In genomic region chr8:94392147-94392546, GRCm38 (mm10) we compare ENCODE assay signal across 9 mouse cellular contexts. TPM values are rescaled to one million over a fixed set of nuclear protein-coding genes. Genes with fewer than 3 reads are reported as not detected.
DNase-seq lines count a peak whose midpoint lies in the region; TF ChIP-seq lines count a peak whose summit lies in the region.
"Had no signal": no experiment of that assay in that cellular context is flagged by ENCODE, and none has a peak within 500 bp of the region (broad histone marks: within the 10 kb centered on the region; RNA-seq: fewer than 3 reads in every experiment).

No protein-coding gene starts in this region.

- peaks cover 49% of the 10 kb centered on the region for H3K79me2 ChIP-seq in CH12.LX (replicated peaks; ENCODE audit: control insufficient read depth, extremely low read depth, insufficient read depth, poor library complexity, severe bottlenecking)

- in situ Hi-C loops in CH12.LX (cut with MboI; ENCODE audit: low pct_ligation_motif_present, low pct_unique_long_range_greater_than_20kb, low sequenced_read_pairs), result no loop called here

- intact Hi-C loops in left cerebral cortex, adult 2 months (cut with DNase I), result no loop called here

- H3K4me2 ChIP-seq in CH12.LX (ENCODE audit: insufficient read depth, low read depth, poor library complexity, severe bottlenecking), result no peak overlapping the region
- H3K4me2 ChIP-seq: neural tube, embryonic 13.5 days had no signal

- TF ChIP-seq RAD21 in CH12.LX (IDR thresholded peaks at IDR 0.05; ENCODE audit: low read depth, low read length), result no peak; the same call in none of the 2 replicates

- no peak overlapping the region for H3K4me3 ChIP-seq in left cerebral cortex, adult 2 months
- H3K4me3 ChIP-seq in CH12.LX (replicated peaks in 1 of 3; ENCODE audit: low read depth in 2 of 3, low read length in 2 of 3, poor library complexity in 1 of 3), result no peak overlapping the region
- no peak overlapping the region for H3K4me3 ChIP-seq in embryonic facial prominence, embryonic 10.5 days
- H3K4me3 ChIP-seq: neural tube, embryonic 13.5 days had no signal

- TF ChIP-seq CTCF in left cerebral cortex, adult 2 months (IDR thresholded peaks at IDR 0.05), result peak; percentile 48
- TF ChIP-seq CTCF in CH12.LX (conservative IDR thresholded peaks at IDR 0.05 in 1 of 2, IDR thresholded peaks at IDR 0.05 in 1 of 2; ENCODE audit: low read depth in 2 of 2, low read length in 2 of 2), result peak; percentile 39 to 64

- DNase-seq in left cerebral cortex, adult 2 months (ENCODE audit: extremely low spot score in 1 of 2, low spot score in 2 of 2), result peak; percentile 32 to 36
- no peak for DNase-seq in left cerebral cortex, adult 11 months (ENCODE audit: low spot score)
- DNase-seq in CH12.LX (ENCODE audit: extremely low read depth), result peak; percentile 72
- peak; percentile 64 for DNase-seq in T-cell, adult 2 months (ENCODE audit: low spot score)
- DNase-seq in embryonic facial prominence, embryonic 10.5 days (ENCODE audit: low spot score), result peak; percentile 56
- peak; percentile 61 to 79 for DNase-seq in kidney, adult 8-10 months
- DNase-seq in mesoderm, embryonic 11.5 days (ENCODE audit: low read depth, low spot score), result peak; percentile 47
- DNase-seq in urinary bladder, adult 18-20 months (ENCODE audit: low spot score in 2 of 2), result no peak

- no peak for TF ChIP-seq EP300 in CH12.LX (IDR thresholded peaks at IDR 0.05; ENCODE audit: low read length)

- H3K9ac ChIP-seq in CH12.LX (ENCODE audit: insufficient read depth, low read depth), result no peak overlapping the region
- H3K9ac ChIP-seq: neural tube, embryonic 13.5 days had no signal

- no peak for TF ChIP-seq POLR2A in CH12.LX (IDR thresholded peaks at IDR 0.05; ENCODE audit: low read depth, low read length)

- peaks cover 72 to 87% of the 10 kb centered on the region in 2 experiments for H3K36me3 ChIP-seq in CH12.LX (replicated peaks in 1 of 2; ENCODE audit: control insufficient read depth in 1 of 2, insufficient read depth in 1 of 2, low read length in 1 of 2)
- H3K36me3 ChIP-seq in embryonic facial prominence, embryonic 10.5 days (replicated peaks), result peaks cover 78% of the 10 kb centered on the region

- no peak overlapping the region for H3K27ac ChIP-seq in left cerebral cortex, adult 2 months
- no peak overlapping the region for H3K27ac ChIP-seq in CH12.LX (ENCODE audit: insufficient read depth, low read depth)
- H3K27ac ChIP-seq in embryonic facial prominence, embryonic 10.5 days (replicated peaks), result no peak overlapping the region
- H3K27ac ChIP-seq: neural tube, embryonic 13.5 days had no signal

- 81% methylated on average over 12 of the region's 12 CpGs for WGBS in embryonic facial prominence, embryonic 10.5 days

- H3K9me3 ChIP-seq in CH12.LX (replicated peaks; ENCODE audit: low read length), result no peaks in the 10 kb centered on the region
- no peaks in the 10 kb centered on the region for H3K9me3 ChIP-seq in embryonic facial prominence, embryonic 10.5 days
- H3K9me3 ChIP-seq: neural tube, embryonic 13.5 days had no signal

- dilution Hi-C loops in CH12.LX (cut with MboI; ENCODE audit: extremely low pct_ligation_motif_present, extremely low pct_unique_long_range_greater_than_20kb, low sequenced_read_pairs), result no loop called here

- no peaks in the 10 kb centered on the region for H3K27me3 ChIP-seq in CH12.LX (replicated peaks)
- no peaks in the 10 kb centered on the region for H3K27me3 ChIP-seq in embryonic facial prominence, embryonic 10.5 days (replicated peaks; ENCODE audit: low read depth, poor library complexity, severe bottlenecking)
- H3K27me3 ChIP-seq: neural tube, embryonic 13.5 days had no signal

- H3K4me1 ChIP-seq in CH12.LX (ENCODE audit: control insufficient read depth in 1 of 2, insufficient read depth in 2 of 2), result peaks cover 11 to 62% of the 10 kb centered on the region in 2 experiments
- H3K4me1 ChIP-seq in embryonic facial prominence, embryonic 10.5 days, result peaks cover 5% of the 10 kb centered on the region

TF ChIP-seq in CH12.LX, 34 proteins besides CTCF, POLR2A, EP300 and RAD21:
- TF ChIP-seq POLR2AphosphoS2 (IDR thresholded peaks at IDR 0.05; ENCODE audit: low read depth, low read length), result no peak
- TF ChIP-seq SMC3 (IDR thresholded peaks at IDR 0.05; ENCODE audit: low read depth, low read length), result peak; percentile 64

RNA-seq across cellular contexts. Expression of gene Herpud1, which starts 5.9 kb away (rescaled TPM):
- total RNA-seq in left cerebral cortex, adult 2 months (2021), result 10 to 100 TPM; 68.3 to 78.2 TPM
- total RNA-seq in CH12.LX (2012; rRNA removed) (172 and 206 TPM in 2 replicates), CH12.LX (2014; rRNA removed) (243 and 257 TPM in 2 replicates)
- polyA plus RNA-seq in CH12.LX (2012; ENCODE audit: insufficient read length, low read depth), result 116 and 124 TPM in 2 replicates
- polyA plus RNA-seq in embryonic facial prominence, embryonic 10.5 days (2016; fragmentation: Nextera tagmentation; extraction: Ambion mirVana), result 53.2 and 58.8 TPM in 2 replicates

RNA-seq across cellular contexts. Expression of gene Nlrc5, which starts 42.0 kb away (rescaled TPM):
- total RNA-seq in left cerebral cortex, adult 2 months (2021), result under 1 TPM; 0.51 to 0.59 TPM
- total RNA-seq in CH12.LX (2012; rRNA removed) (58.6 and 73.0 TPM in 2 replicates), CH12.LX (2014; rRNA removed) (58.1 and 60.2 TPM in 2 replicates)
- polyA plus RNA-seq in CH12.LX (2012; ENCODE audit: insufficient read length, low read depth), result 72.5 and 75.2 TPM in 2 replicates
- polyA plus RNA-seq in embryonic facial prominence, embryonic 10.5 days (2016; fragmentation: Nextera tagmentation; extraction: Ambion mirVana), result 0.06 TPM in 1 of 2 replicates, not detected in the other

Comparison
In these comparisons a context has a peak if more than half of its experiments do, and no peak if none do; other contexts are left out.
1. DNase-seq: peak in left cerebral cortex, adult 2 months (2 of 2), CH12.LX (single experiment), T-cell, adult 2 months (single experiment), embryonic facial prominence, embryonic 10.5 days (single experiment), kidney, adult 8-10 months (2 of 2) and mesoderm, embryonic 11.5 days (single experiment); none in left cerebral cortex, adult 11 months (single experiment) and urinary bladder, adult 18-20 months (0 of 2).
2. RNA of gene Nlrc5, which starts 42.0 kb away (total RNA-seq): 58.1 to 73.0 TPM in CH12.LX; 0.51 to 0.59 TPM in left cerebral cortex, adult 2 months; every median in the first group is over 10 times any median in the second.